Mouse (Mus musculus): Measurements from ENCODE around the gene Pak1. TPM values are rescaled to one million over a fixed set of nuclear protein-coding genes. Genes with fewer than 3 reads are reported as not detected.
A peak's percentile ranks its signal among the peaks of the same experiment; 100 is the strongest.

The Pak1 gene
- polyA plus RNA-seq, 1 experiment: 30.0 TPM

GRCm38 (mm10) chr7:97756967-97757881 is 31.1 kb upstream of the Pak1 start:
- TF ChIP-seq CTCF (IDR thresholded peaks at IDR 0.05; ENCODE audit: borderline replicate concordance, insufficient read depth, low read length) (no peak), POLR2A (IDR thresholded peaks at IDR 0.05; ENCODE audit: low read depth, low read length) (no peak)
- H3K27ac ChIP-seq (ENCODE audit: insufficient read depth, low read length): no peak overlapping the region
- H3K4me1 ChIP-seq (ENCODE audit: control insufficient read depth, insufficient read depth, low read length): no peaks in the 10 kb centered on the region; the same call in 1 of the 2 replicates
- H3K4me3 ChIP-seq (ENCODE audit: insufficient read depth, low read length): no peak overlapping the region

DNA sequence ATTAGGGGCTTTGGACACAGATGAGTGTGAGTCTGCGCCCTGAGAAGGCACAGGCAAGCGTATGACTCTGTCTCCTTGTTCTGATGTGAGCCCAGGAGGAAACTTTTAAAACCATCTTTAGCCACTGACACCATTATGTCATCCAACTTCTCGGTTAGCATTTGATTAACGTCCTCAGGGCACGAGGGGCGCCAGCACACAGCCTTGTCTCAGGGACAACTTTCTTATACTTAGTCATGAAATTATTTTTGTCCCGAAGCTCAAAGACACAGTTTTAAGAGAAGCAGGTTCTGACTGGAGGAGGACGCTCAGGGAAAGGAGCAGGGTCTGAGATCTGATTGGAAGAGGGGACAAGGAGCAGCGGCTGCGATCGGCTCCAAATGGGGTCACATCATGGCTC is 23.8 kb upstream of the Pak1 start:
- TF ChIP-seq POLR2A (IDR thresholded peaks at IDR 0.05; ENCODE audit: low read depth, low read length): no peak
- no peak for TF ChIP-seq CTCF (IDR thresholded peaks at IDR 0.05; ENCODE audit: borderline replicate concordance, insufficient read depth, low read length)
- Histone ChIP-seq H3K4me3 (ENCODE audit: insufficient read depth, low read length) (no peak overlapping the region), H3K4me1 (ENCODE audit: control insufficient read depth, insufficient read depth, low read length) (peaks cover 7% of the 10 kb centered on the region; the same call in 1 of the 2 replicates), H3K27ac (ENCODE audit: insufficient read depth, low read length) (peak overlapping the region; percentile 58; the same call in 1 of the 2 replicates)

GRCm38 (mm10) chr7:97765181-97765962 is 23.0 kb upstream of the Pak1 start:
- TF ChIP-seq CTCF (IDR thresholded peaks at IDR 0.05; ENCODE audit: borderline replicate concordance, insufficient read depth, low read length) (no peak), POLR2A (IDR thresholded peaks at IDR 0.05; ENCODE audit: low read depth, low read length) (no peak)
- H3K4me1 ChIP-seq (ENCODE audit: control insufficient read depth, insufficient read depth, low read length): peaks cover 7% of the 10 kb centered on the region; the same call in 1 of the 2 replicates
- peak overlapping the region; percentile 64 for H3K27ac ChIP-seq (ENCODE audit: insufficient read depth, low read length)
- no peak overlapping the region for H3K4me3 ChIP-seq (ENCODE audit: insufficient read depth, low read length)

- Histone ChIP-seq H3K27ac (ENCODE audit: insufficient read depth, low read length) (peak overlapping the region; percentile 37; the same call in 1 of the 2 replicates), H3K4me1 (ENCODE audit: control insufficient read depth, insufficient read depth, low read length) (peaks cover 10% of the 10 kb centered on the region; the same call in 1 of the 2 replicates), H3K4me3 (ENCODE audit: insufficient read depth, low read length) (no peak overlapping the region)
- no peak for TF ChIP-seq CTCF (IDR thresholded peaks at IDR 0.05; ENCODE audit: borderline replicate concordance, insufficient read depth, low read length)
- TF ChIP-seq POLR2A (IDR thresholded peaks at IDR 0.05; ENCODE audit: low read depth, low read length): no peak
Measured at GRCm38 (mm10) chr7:97765963-97766347, 22.4 kb upstream of the Pak1 start.

GRCm38 (mm10) chr7:97766406-97767166 is 21.8 kb upstream of the Pak1 start:
- peak overlapping the region; percentile 57 for H3K27ac ChIP-seq (ENCODE audit: insufficient read depth, low read length)
- TF ChIP-seq CTCF (IDR thresholded peaks at IDR 0.05; ENCODE audit: borderline replicate concordance, insufficient read depth, low read length) (no peak), POLR2A (IDR thresholded peaks at IDR 0.05; ENCODE audit: low read depth, low read length) (no peak)
- H3K4me3 ChIP-seq (ENCODE audit: insufficient read depth, low read length): no peak overlapping the region
- peaks cover 13% of the 10 kb centered on the region; the same call in 1 of the 2 replicates for H3K4me1 ChIP-seq (ENCODE audit: control insufficient read depth, insufficient read depth, low read length)

GRCm38 (mm10) chr7:97767841-97768240 is 20.5 kb upstream of the Pak1 start:
- Histone ChIP-seq H3K4me3 (ENCODE audit: insufficient read depth, low read length) (no peak overlapping the region), H3K4me1 (ENCODE audit: control insufficient read depth, insufficient read depth, low read length) (peaks cover 13% of the 10 kb centered on the region; the same call in 1 of the 2 replicates), H3K27ac (ENCODE audit: insufficient read depth, low read length) (no peak overlapping the region)
- TF ChIP-seq CTCF (IDR thresholded peaks at IDR 0.05; ENCODE audit: borderline replicate concordance, insufficient read depth, low read length) (no peak), POLR2A (IDR thresholded peaks at IDR 0.05; ENCODE audit: low read depth, low read length) (no peak)

DNA sequence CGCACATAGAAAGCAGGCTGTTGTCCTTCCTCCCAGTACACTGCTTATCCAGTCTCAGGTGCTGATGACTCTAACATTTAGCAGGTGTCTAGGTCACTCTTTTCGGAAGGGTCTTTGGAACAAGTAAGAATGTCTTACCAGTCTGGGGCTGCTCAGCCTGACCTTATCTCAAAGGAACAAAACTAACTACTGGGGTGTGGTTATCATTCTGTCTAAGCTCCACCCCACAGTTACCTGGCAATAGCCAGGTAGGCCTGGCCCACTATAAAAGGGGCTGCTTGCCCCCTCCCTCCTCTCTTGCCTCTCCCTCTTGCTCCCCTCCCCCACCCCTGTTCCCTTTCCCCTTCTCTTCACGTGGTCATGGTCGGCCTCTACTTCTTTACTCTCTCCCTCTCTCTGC is 19.3 kb upstream of the Pak1 start:
- Histone ChIP-seq H3K27ac (ENCODE audit: insufficient read depth, low read length) (no peak overlapping the region), H3K4me3 (ENCODE audit: insufficient read depth, low read length) (no peak overlapping the region), H3K4me1 (ENCODE audit: control insufficient read depth, insufficient read depth, low read length) (peaks cover 13% of the 10 kb centered on the region; the same call in 1 of the 2 replicates)
- TF ChIP-seq CTCF (IDR thresholded peaks at IDR 0.05; ENCODE audit: borderline replicate concordance, insufficient read depth, low read length) (no peak), POLR2A (IDR thresholded peaks at IDR 0.05; ENCODE audit: low read depth, low read length) (no peak)

- no peak for TF ChIP-seq CTCF (IDR thresholded peaks at IDR 0.05; ENCODE audit: borderline replicate concordance, insufficient read depth, low read length)
- no peak for TF ChIP-seq POLR2A (IDR thresholded peaks at IDR 0.05; ENCODE audit: low read depth, low read length)
- Histone ChIP-seq H3K4me3 (ENCODE audit: insufficient read depth, low read length) (no peak overlapping the region), H3K4me1 (ENCODE audit: control insufficient read depth, insufficient read depth, low read length) (peaks cover 10% of the 10 kb centered on the region), H3K27ac (ENCODE audit: insufficient read depth, low read length) (peak overlapping the region; percentile 67)
Measured at GRCm38 (mm10) chr7:97770841-97771620, 17.3 kb upstream of the Pak1 start.

Data from embryonic fibroblast, embryonic 13.5 days (primary cell).